Mouse (Mus musculus) naive thymus-derived CD4-positive, alpha-beta T cell, adult 2 months (primary cell): ENCODE data around the gene Insm2.
A peak's percentile ranks its signal among the peaks of the same experiment; 100 is the strongest.
"Not testable (repeated sequence)": the region's sequence is repeated elsewhere in the genome, so short reads cannot be mapped to it uniquely, and the experiment has no call there.

Experiments
- DNase-seq: peaks from one replicate; pipeline ENCODE4 v3.0.0-alpha.2; 2011; ENCODE audit warnings: low read depth

Gene Insm2

DNA sequence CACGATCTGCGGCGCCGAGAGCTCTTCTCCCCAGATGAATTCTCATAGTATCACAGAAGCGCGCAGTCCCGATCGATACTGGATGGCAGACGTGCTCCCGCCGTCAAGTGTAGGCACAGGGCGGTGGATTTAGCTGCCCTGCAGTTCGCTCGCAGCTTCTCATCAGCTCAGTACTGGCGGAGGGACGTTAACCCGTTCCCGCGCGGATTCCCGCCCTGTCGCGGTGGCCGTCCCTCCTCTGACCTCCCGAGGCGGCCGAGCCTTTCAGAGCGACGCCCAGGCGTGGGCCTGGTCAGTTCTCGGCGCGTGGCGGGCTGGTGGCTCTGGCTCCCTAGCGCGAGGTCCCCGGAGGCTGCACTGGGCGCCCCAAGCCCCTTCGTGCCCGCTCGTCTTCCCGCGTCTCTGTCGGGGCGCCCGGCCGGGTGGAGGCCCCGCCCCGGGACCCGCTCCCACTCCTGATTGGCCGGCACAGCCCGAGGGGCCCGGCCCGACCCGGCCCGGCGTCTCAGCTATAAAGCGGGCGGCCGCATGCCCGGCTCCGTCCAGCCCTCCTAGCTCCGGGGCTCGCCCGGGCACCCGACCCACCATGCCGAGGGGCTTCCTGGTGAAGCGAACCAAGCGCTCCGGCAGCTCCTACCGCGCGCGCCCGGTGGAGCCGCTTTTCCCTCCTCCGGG, at the start of gene Insm2:
Gene Insm2 (plus strand): TSS at position 541 of the 675 bp plus-strand sequence.
- no peak for DNase-seq

DNA sequence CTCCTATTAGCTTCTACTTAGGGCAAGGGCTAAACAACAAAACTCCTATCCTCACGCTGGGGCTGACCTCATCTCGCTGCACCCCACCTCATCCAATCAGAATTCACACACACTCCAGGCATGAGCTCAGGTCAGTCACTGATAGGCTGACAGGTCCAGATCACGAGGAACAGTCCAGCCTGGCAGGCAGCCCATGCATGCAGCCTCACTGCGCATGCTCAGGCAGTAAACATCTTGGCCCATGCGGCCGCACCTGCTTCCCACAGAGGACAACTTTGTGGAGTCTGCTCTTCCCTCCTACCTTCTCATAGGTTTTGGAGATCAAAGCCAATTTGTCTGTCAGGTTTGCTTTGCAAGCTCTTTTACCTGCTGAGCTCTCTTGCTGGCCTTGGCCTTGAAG, 44.3 kb upstream of the Insm2 start:
- DNase-seq: not testable (repeated sequence)

DNA sequence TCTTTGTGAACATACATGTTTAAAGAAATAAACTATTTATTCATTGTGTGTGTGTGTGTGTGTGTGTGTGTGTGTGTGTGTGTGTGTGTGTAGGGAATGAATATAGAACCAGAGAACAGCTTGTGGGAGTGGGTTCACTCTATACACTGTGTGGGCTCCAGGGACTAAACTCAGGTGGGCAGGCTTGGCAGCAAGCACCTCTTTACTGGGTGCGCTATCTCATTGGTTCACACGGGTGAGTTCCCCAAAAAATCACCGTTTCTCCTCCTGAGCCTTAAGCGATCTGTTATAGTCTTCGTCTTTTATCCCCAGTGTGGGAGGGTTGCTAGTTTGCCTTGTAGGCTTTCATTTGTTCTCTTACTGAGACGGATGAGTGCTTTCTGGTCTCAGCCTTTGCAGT, 41.4 kb upstream of the Insm2 start:
- DNase-seq: no peak

DNA sequence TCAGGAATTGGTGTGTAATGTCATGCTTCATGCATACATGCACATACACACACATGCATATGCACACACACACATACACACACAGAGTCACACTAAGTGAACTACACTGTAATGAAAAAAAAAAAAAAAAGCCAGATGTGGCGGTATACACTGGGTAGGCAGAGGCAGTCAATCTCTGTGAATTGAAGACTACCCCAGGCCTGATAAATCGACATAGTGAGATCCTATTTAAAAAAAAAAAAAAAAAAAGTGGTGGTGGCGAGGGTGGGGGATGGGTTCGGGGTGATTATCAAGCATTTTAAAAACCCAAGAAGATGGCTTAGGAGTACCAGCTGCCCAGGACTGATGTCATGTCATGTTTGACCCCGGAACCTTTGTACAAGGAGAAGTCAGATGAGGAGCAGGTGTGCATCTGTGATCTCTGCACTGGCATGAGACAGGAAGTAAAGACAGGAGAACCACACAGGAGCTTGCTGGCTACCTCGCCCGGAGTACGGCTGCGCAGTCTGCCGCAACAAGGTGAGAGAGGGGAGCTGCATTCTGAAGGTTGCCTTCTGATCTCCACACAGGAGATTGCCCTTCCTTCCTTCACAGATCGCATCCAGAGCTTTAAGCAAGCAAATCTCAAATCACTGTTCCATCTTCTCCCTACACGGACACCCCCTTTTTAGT, 39.9 kb upstream of the Insm2 start:
- DNase-seq: peak; percentile 9

DNA sequence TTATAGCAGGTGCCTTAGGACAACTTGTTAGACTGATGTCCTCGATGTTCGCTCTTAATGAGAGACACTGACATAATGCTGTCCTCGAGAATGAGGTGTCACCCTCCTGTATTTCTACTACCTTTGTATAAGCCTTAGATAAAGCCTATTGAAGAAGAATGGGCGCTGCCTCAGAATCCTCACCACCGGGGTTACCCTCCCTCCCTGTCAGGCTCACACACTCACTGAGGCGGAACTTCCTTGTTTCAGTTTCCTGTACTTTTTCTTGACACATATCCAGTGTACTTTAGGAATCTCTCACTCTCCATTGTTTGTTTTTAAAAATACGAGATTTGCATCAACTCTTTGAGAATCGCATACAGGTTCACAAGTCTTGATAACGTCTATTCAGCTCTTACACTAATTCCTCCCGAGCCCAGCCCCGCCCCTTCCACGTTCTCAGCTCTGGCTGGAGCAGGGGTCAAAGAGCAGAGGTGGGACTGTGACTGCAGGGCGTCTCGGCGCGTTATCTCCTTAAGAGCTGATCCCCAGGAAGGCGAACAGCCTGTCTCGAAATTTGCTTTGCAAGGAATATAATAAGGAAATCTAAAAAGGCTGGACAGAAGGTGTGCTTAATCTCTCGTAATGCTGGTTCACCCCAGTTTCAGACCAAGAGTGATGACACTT, 39.1 kb upstream of the Insm2 start:
- peak; percentile 47 for DNase-seq

DNA sequence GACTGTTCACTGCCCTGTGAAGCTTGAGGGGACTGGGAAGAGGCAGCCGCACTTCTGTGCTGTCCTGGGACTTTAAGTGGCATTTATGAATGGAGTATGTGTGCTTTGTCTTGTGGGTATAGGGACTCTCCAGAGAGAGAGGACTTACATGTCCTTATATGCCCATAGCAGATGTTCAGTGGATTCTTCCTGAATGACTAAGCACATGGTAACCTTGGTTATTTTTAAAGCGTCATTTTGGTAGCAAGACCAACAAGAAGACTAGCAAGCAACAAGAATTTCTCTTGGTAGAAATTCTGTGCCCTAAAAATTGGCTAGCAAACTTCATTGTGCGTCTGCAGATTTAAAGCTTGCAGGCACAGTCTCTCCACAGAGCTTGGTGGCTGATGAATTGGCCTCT, 35.5 kb upstream of the Insm2 start:
- DNase-seq: no peak

DNA sequence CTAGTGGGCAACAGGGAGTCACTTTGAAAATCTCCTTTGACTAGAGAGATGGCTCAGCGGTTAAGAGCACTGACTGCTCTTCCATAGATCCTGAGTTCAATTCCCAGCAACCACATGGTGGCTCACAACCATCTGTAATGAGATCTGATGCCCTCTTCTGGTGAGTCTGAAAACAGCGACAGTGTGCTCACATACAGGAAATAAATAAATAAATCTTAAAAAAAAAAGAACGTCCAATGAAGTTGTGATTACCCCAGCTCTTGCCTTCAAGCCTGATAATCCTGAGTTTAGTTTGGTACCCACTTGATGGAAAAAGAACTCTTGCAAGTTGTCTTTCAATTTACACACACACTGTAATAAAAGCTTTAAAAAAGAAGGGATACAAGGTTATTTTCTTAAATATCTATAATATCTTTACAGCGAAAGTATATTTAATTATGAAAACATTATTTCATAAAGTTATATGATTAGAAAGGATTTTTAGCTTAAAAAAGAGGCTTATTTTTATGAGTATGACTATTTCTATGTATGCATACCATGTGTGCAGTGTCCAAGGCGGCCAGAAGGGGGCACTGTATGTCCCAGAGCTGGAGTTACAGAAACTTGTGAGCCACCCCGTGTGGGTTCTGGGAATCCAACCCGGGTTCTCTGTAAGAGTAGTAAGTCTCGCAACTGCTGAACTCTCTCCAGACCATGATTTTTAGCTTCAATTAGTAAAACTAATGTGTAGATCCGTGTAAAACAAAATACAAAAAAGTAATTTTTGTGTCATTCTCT, 34.9 kb upstream of the Insm2 start:
- no peak for DNase-seq

DNA sequence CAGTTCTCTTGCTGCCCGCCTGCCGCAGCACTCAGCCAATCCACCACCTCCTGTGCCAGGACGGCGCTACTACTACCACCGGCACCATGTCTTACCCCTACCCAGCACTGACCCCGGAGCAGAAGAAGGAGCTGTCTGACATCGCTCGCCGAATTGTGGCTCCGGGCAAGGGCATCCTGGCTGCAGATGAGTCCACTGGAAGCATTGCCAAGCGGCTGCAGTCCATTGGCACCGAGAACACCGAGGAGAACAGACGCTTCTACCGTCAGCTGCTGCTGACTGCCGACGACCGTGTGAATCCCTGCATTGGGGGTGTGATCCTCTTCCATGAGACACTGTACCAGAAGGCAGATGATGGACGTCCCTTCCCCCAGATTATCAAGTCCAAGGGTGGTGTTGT, 34.0 kb upstream of the Insm2 start, which contains the start of gene Aldoart2:
Gene Aldoart2 (plus strand): TSS at position 34 of the 400 bp plus-strand sequence.
- no peak for DNase-seq

DNA sequence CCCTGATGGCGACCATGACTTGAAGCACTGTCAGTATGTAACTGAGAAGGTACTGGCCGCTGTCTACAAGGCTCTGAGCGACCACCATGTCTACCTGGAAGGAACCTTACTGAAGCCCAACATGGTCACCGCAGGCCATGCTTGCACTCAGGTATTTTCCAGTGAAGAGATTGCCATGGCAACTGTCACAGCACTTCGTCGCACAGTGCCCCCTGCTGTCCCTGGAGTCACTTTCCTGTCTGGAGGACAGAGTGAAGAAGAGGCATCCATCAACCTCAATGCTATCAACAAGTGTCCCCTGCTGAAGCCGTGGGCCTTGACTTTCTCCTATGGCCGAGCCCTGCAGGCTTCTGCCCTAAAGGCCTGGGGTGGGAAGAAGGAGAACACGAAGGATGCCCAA, 33.4 kb upstream of the Insm2 start:
- DNase-seq: no peak

DNA sequence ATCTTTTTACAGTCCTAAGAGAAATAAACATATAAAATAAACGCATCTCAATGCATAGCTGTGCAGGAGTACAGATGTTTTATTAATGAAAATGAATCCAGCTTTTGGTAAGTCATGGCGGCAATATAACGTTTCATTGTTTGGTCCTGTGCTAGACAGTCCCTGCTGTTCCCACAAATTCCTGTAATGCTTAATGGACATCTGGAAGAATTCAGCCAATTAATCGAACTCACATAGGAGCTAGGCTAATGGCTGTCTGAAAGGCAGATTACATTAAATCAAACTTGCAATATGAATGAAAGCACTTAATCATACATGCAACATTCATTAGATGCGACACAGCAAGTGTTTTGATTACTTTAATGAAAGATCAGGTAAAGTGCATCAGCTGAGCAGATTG, 32.4 kb upstream of the Insm2 start:
- no peak for DNase-seq

DNA sequence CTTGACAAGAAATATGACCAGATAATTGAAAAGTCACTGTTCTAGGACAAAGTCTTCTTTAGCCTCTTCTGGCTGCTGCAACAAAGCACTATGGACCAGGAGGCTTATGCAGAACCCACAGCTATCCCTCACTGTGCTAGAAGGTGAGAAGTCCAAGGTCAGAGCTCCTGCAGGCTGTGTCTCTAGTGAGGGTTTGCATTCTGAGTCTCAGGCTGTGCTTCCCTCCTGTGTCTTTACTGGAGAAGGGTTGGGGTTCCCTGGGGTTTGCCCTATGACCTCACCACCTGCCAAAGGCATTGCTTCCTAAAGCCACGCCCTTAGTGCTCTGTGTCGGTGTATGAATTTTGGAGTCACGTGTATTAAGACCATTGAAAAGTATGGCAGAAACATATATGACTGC, 30.8 kb upstream of the Insm2 start:
- no peak for DNase-seq

DNA sequence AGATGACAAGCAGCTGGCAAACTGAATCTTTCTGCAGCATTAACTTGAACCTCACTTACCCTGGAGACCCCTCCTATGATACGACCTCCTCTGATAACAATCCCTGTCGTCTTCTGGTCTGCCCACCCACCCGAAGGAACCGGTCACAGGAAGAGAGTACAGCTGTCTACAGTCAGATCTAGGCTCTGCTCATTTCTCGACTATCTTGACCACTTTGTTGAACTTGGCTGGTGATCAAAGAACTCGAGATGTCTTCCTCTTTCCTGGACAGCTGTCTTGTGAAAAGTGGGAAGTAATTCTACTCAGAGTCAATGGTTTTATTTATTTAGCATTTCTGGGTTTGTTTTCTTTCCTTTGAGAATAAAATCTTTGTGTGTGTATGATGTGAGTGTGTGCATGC, 29.6 kb upstream of the Insm2 start:
- no peak for DNase-seq

DNA sequence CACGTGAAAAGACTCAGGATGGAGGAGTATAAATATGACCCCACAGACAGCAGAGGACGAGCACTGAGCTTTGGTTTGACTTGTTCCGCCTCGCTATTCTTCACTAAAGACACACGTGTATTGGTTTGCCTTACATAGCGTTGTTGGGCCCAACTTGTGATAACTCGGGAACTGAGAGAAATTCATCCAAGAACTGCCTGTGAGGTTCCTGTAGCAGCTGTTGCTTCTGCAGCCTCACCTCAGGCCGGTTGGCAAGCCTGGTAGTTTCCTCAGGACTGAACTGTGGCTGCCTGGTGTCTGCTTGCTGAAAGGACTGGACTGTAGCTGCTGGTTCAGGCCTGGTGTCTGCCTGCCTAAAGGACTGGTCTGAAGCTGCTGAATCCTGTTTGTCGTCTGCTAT, 28.6 kb upstream of the Insm2 start:
- DNase-seq: no peak

DNA sequence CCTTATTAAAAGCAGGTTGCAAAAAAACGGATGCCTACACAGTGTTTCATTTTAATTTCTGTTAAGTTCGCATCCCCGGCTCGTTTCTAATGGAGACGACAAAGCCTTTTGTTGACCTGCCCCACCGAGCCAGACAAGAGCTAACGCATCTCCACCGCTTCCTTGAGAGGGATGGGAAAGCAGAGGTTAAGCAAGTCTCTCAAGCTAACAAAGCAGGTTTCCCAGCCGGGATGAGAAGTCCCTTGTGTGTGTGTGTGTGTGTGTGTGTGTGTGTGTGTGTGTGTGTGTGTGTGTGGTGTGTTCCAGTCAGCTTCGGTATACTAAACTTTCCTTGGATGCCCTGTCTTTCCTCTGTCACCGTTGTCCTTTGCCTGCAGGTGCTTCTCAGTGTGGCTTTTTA, 28.0 kb upstream of the Insm2 start:
- no peak for DNase-seq

DNA sequence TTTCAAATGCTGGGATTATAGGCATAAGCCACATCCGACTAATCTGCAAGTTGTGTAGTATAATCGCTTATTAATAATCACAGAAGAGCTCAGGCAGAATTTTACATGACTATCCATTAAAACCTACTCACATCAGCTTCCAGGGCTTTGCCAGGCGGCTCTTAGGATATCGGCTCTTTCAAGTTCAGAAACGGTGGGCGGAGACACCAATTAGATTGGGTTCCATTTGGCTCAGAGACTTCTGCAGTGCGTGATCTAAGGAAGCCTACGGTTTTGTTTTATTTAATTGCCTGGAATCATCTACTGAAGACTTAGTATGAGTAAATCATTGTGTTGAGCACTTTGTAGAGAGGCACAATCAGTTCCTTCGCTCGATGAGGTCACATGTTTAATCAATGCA, 27.6 kb upstream of the Insm2 start:
- no peak for DNase-seq

DNA sequence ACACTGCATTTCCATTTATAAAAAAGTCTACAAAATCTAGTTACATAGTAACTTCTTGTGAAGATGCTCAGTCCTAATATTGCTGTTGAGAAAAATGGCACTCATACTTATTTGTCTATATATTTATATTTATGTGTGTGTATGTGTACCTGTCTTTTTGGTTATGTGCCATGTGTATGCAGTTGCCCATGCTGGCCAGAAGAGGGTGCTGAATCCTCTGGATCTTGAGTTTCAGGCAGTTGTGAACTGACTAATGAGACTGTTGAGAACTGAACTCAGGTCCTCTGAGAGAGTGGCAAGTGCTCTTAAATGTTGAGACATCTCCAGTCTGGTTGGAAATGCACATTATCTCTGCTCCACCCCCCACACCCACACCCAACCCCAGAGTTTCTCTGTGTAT, 26.1 kb upstream of the Insm2 start:
- DNase-seq: no peak

DNA sequence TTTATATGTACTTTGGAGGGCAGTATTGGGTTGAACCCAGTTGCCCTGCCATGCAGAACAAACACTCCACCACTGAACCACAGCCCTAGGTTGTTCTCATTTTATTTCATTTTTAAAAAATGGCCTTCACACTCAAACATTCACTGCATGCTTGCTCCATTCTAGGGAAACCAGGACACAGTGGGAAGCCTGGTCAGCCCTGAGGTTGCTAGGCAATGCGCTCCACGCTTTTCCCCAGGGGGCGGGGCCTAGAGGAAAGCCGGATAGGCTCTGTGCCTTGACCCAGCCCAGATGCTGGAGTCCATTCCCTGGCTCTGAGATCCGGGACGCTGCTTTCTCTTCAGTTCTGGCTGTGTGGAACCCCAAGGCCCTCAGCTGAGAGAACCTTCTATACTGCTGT, 25.4 kb upstream of the Insm2 start:
- DNase-seq: no peak

DNA sequence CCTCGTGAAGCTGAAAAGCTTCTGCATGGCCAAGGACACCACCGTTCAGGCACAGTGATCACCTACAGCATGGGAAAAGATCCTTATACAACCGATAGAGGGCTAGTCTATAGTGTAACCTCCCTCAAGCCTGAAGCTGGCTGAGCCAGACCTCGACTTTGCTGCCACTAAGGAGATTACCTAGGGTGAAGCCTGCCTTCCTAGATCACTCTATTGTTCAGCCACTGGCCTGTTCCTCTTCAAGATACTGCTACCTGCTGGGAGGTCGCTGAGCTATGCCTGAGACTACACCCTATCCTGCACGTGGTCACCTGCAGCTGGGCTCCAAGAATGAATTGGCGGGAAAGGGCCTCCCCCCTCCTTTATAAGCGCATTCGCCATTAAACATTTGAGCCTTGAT, 12.3 kb upstream of the Insm2 start:
- not testable (repeated sequence) for DNase-seq

DNA sequence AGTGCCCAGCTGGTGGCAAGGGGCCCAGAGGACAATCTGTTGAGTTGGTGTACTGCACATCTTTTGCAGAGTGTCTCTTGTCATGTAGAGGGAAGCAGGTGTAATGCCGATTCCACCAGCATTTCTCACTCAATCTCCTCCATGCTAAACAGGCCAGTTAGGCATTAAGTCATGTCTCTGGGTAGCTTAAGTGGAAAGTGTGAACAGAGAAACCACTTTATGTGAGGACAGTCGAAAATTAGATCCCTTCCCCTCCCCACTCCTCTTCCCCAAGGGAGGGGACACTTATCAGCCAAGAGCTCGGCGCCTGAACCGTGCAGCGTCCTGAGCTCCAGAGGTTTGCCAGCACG, 715 bp upstream of the Insm2 start:
- no peak for DNase-seq

DNA sequence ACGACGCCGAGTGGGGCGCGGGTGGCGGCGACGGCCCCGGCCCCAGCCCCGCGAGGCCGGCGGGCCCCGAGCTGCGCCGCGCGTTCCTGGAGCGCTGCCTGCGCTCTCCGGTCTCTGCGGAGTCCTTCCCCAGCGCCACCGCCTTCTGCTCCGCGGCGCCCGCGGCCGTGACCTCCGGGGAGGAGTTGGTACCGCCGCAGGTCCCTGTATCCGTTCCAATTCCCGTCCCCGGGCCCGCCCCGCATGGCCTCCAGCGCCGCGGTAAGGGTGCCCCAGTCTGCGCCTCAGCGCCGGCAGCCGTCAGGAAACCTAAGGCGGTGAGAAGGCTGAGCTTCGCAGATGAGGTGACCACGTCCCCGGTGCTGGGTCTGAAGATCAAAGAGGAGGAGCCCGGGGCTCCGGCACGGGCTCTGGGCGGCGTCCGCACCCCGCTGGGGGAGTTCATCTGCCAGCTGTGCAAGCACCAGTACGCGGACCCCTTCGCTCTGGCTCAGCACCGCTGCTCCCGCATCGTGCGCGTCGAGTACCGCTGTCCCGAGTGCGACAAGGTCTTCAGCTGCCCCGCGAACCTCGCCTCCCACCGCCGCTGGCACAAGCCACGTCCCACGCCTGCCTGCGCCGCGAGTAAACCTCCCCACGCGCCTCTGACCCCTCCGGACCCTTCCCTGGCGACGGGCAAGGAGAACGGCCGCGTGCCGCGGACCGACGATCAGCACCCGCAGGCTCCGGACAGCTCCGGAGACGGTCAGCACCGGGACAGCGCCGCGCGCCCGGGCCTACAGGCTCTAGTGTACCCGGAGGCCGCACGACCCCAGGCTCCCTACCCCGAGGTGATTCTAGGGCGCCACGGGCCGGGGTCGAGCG, 644 bp downstream of the Insm2 start:
- peak; percentile 7 for DNase-seq

DNA sequence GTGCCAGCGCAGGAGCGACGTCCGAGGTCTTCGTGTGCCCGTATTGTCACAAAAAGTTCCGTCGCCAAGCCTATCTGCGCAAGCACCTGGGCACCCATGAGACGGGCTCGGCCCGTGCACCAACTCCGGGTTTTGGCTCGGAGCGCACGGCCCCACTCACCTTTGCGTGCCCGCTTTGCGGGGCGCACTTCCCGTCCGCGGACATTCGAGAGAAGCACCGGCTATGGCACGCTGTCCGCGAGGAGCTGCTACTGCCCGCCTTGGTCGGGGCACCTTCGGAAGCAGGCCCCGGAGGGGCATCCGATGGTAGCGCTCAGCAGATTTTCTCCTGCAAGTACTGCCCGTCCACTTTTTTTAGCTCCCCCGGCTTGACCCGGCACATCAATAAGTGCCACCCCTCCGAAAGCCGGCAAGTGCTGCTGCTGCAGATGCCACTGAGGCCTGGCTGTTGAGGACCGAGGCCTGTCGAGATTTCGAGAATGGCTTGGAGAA, 1.3 kb downstream of the Insm2 start:
- no peak for DNase-seq

DNA sequence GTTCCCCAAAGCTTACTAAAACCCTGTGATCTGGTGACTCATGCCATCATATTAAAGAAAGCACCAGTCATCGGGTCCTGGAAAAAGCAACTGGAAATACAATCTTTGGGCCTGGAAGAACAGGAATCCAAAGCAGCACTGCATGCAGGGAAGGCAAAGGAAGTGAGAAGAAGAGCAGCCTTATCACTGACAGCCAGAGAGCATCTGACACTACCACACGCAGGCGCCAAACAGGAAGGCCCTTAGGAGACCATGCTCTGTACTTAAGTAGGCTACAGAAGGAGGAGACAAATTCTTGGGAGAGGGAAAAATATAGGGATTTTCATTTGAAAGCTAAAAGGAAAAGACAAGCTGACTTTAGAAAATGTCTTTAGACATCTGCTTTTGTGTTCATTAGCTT, 5.2 kb downstream of the Insm2 start:
- DNase-seq: no peak
